Mouse (Mus musculus): ENCODE measurements around the gene Eno2. TPM values are rescaled to one million over a fixed set of nuclear protein-coding genes. Genes with fewer than 3 reads are reported as not detected.
A peak's percentile ranks its signal among the peaks of the same experiment; 100 is the strongest.

Gene Eno2
- polyA plus RNA-seq, 1 experiment: 5.8 TPM

DNA sequence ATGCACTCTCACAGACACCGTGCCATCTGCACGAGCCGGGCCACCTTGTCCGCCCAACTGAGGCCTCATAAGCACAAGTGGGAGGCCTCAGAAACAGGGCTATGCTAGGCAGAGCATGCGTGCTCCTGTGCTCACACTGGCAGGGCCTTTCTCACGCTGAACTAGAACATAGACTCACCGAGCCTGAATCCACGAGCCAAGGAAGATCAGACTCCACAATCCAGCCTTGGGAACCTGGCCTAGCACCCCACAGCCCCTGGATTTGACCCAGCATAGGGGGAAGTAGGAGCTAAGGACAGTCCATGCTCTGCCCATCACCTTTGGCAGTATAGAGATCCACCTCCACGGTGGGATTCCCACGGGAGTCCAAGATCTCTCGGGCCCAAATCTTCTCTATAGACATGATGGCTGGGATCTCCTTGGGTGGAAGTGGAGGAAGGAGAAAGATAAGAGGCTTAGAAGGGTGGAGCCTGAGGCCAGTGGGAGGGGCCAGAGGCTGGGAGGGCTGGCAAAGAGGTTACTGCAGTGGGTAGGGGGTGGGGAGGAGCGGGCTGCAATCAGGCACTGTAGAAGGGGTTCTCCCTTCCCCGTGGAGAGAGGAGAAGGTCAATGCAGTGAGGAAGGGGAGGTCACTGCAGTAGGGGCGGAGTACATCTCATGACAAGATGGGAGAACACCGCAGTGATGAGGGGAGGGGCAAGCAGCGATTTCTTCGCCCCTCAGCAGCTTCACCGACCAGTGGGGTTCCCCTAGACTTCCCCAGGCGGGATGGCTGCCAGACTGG is 1.4 kb downstream of the Eno2 start:
- H3K4me1 ChIP-seq: peaks cover 35% of the 10 kb centered on the region
- H3K27me3 ChIP-seq (replicated peaks): peaks cover 67% of the 10 kb centered on the region
- H3K9me3 ChIP-seq: no peaks in the 10 kb centered on the region
- H3K4me3 ChIP-seq (replicated peaks): peak overlapping the region; percentile 93
- peaks cover 25% of the 10 kb centered on the region for H3K36me3 ChIP-seq (replicated peaks; ENCODE audit: low read length)
- TF ChIP-seq GATA1 (IDR thresholded peaks at IDR 0.05; ENCODE audit: borderline replicate concordance, low read length): no peak
- TF ChIP-seq FLI1 (IDR thresholded peaks at IDR 0.05; ENCODE audit: low read length): no peak

DNA sequence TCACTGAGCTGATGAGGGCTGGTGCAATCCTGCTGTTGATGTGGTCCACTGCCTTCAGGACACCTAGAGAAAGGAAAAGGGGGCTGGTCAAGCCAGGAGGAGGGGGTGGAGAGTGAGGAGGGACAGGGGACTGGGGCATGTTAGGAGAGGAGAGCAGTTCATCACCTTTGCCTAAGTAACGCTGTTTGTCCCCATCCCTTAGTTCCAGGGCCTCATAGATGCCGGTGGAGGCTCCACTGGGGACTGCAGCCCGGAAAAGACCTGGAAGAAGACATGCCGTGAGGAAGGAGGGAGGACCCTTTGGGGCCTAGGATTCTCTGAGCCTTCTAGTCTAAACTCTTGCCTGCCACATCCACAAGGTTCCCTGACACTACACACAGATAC is 1.9 kb downstream of the Eno2 start:
- Histone ChIP-seq H3K27me3 (replicated peaks) (peaks cover 70% of the 10 kb centered on the region), H3K4me1 (peaks cover 38% of the 10 kb centered on the region)

GRCm38 (mm10) chr6:124765951-124766350 is 3.5 kb downstream of the Eno2 start:
- no peak for TF ChIP-seq GATA1 (IDR thresholded peaks at IDR 0.05; ENCODE audit: borderline replicate concordance, low read length)
- no peak for TF ChIP-seq FLI1 (IDR thresholded peaks at IDR 0.05; ENCODE audit: low read length)
- Histone ChIP-seq H3K4me3 (replicated peaks) (no peak overlapping the region), H3K36me3 (replicated peaks; ENCODE audit: low read length) (peaks cover 40% of the 10 kb centered on the region), H3K4me1 (peaks cover 38% of the 10 kb centered on the region), H3K27me3 (replicated peaks) (peaks cover 73% of the 10 kb centered on the region), H3K9me3 (no peaks in the 10 kb centered on the region)

More for the DNA sequence above, 1.9 kb downstream of the Eno2 start:
- peaks cover 31% of the 10 kb centered on the region for H3K36me3 ChIP-seq (replicated peaks; ENCODE audit: low read length)
- TF ChIP-seq FLI1 (IDR thresholded peaks at IDR 0.05; ENCODE audit: low read length) (no peak), GATA1 (IDR thresholded peaks at IDR 0.05; ENCODE audit: borderline replicate concordance, low read length) (no peak)
- H3K4me3 ChIP-seq (replicated peaks): peak overlapping the region; percentile 93
- H3K9me3 ChIP-seq: no peaks in the 10 kb centered on the region

- TF ChIP-seq FLI1 (IDR thresholded peaks at IDR 0.05; ENCODE audit: low read length): no peak
- TF ChIP-seq GATA1 (IDR thresholded peaks at IDR 0.05; ENCODE audit: borderline replicate concordance, low read length): no peak
- H3K27me3 ChIP-seq (replicated peaks): peaks cover 47% of the 10 kb centered on the region
- H3K36me3 ChIP-seq (replicated peaks; ENCODE audit: low read length): peaks cover 27% of the 10 kb centered on the region
- H3K4me1 ChIP-seq: peaks cover 48% of the 10 kb centered on the region
- peak overlapping the region; percentile 78 for H3K4me3 ChIP-seq (replicated peaks)
- no peaks in the 10 kb centered on the region for H3K9me3 ChIP-seq
These were observed 10.2 kb downstream of the Eno2 start for GRCm38 (mm10) chr6:124759259-124759658.

DNA sequence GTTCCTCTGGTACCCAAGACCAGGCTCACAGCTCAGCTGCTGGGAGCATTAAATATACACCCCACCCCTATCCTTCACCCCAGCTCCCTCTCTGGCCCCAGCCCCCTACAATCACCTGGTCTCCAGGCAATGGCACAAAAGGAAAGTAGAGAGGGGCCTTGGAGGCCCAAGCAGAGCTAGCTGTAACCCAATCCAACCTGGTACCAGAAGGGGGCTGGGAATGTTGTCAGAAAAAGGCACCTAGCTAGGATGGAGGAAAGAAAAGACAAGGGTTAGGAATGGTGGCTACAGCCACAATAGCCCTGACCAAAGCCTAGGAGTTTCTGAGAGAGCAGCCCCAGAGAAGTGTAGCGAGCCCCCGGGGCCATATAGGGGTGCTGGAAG is 10.6 kb downstream of the Eno2 start:
- peaks cover 25% of the 10 kb centered on the region for H3K36me3 ChIP-seq (replicated peaks; ENCODE audit: low read length)
- H3K4me1 ChIP-seq: peaks cover 49% of the 10 kb centered on the region
- peaks cover 45% of the 10 kb centered on the region for H3K27me3 ChIP-seq (replicated peaks)
- H3K4me3 ChIP-seq (replicated peaks): peak overlapping the region; percentile 78
- H3K9me3 ChIP-seq: no peaks in the 10 kb centered on the region
- TF ChIP-seq GATA1 (IDR thresholded peaks at IDR 0.05; ENCODE audit: borderline replicate concordance, low read length) (no peak), FLI1 (IDR thresholded peaks at IDR 0.05; ENCODE audit: low read length) (no peak)

DNA sequence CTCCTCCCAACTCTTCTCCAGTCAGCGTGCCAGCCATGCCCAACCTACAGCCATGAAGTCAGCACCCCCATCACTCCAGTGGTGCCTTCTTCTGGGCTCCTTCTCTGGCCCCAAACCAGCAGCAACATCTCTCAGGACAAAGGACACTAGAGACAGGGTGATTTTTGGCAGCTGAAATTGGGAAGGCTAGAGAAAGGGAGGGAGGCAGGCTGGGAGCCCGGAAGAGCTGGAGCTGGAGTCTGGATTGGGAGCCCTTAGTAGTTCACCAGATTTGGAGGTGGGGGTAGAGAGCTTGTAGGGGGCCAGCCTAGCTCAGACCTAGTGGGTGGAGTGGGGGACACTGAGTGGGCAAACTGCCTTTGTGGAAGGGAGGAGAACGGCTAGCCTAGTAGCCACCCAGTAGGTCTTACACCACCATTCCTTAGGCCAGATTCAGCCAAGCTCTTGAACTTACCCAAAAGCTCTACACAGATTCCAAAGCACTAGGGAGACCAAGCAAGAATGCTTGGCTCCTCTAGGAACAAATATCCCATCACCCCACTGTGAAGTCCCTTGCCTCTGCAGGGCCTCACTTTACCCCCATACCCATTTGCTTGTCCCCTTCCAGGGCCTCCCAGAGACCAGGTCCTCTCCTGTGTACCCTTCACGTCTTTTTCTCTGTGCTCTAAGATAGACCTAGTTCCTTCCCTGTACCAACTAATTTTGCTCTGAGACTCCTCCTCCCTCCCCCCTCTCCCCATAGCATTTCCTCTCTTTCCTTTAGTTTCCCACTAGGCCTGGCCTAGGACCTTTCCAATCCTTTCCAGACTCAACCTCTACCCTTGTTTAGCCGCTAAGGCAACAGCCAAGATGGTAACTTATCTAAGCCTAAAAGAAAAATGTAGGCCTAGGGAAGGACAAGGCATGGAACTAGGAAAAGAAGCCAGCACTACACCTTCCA is 11.3 kb downstream of the Eno2 start:
- Histone ChIP-seq H3K4me1 (peaks cover 49% of the 10 kb centered on the region), H3K9me3 (no peaks in the 10 kb centered on the region), H3K27me3 (replicated peaks) (peaks cover 38% of the 10 kb centered on the region), H3K4me3 (replicated peaks) (peak overlapping the region; percentile 97), H3K36me3 (replicated peaks; ENCODE audit: low read length) (peaks cover 19% of the 10 kb centered on the region)
- TF ChIP-seq GATA1 (IDR thresholded peaks at IDR 0.05; ENCODE audit: borderline replicate concordance, low read length): no peak
- no peak for TF ChIP-seq FLI1 (IDR thresholded peaks at IDR 0.05; ENCODE audit: low read length)

- Histone ChIP-seq H3K9me3 (no peaks in the 10 kb centered on the region), H3K36me3 (replicated peaks; ENCODE audit: low read length) (peaks cover 15% of the 10 kb centered on the region), H3K27me3 (replicated peaks) (peaks cover 32% of the 10 kb centered on the region), H3K4me3 (replicated peaks) (peak overlapping the region; percentile 97), H3K4me1 (peaks cover 49% of the 10 kb centered on the region)
- TF ChIP-seq FLI1 (IDR thresholded peaks at IDR 0.05; ENCODE audit: low read length): no peak
These were observed 12.1 kb downstream of the Eno2 start for GRCm38 (mm10) chr6:124757351-124757880.

- TF ChIP-seq FLI1 (IDR thresholded peaks at IDR 0.05; ENCODE audit: low read length) (no peak), GATA1 (IDR thresholded peaks at IDR 0.05; ENCODE audit: borderline replicate concordance, low read length) (no peak)
- H3K9me3 ChIP-seq: no peaks in the 10 kb centered on the region
- H3K36me3 ChIP-seq (replicated peaks; ENCODE audit: low read length): peaks cover 14% of the 10 kb centered on the region
- peaks cover 29% of the 10 kb centered on the region for H3K27me3 ChIP-seq (replicated peaks)
- H3K4me1 ChIP-seq: peaks cover 55% of the 10 kb centered on the region
- H3K4me3 ChIP-seq (replicated peaks): peak overlapping the region; percentile 97
These were observed 12.7 kb downstream of the Eno2 start for GRCm38 (mm10) chr6:124756652-124757350.

GRCm38 (mm10) chr6:124755831-124756595 is 13.5 kb downstream of the Eno2 start, which contains the start of the genes Gm45234 and Atn1:
Gene Gm45234, minus strand, starts transcription at chr6:124756021.
Gene Atn1, minus strand, starts transcription at chr6:124756524.
- H3K4me3 ChIP-seq (replicated peaks): peak within 1 kb of the TSS; percentile 97
- H3K9me3 ChIP-seq: no peaks in the 10 kb centered on the region
- no peak for TF ChIP-seq GATA1 (IDR thresholded peaks at IDR 0.05; ENCODE audit: borderline replicate concordance, low read length)
- no peak for TF ChIP-seq FLI1 (IDR thresholded peaks at IDR 0.05; ENCODE audit: low read length)
- peaks cover 55% of the 10 kb centered on the region for H3K4me1 ChIP-seq
- peaks cover 23% of the 10 kb centered on the region for H3K27me3 ChIP-seq (replicated peaks)
- peaks cover 7% of the 10 kb centered on the region for H3K36me3 ChIP-seq (replicated peaks; ENCODE audit: low read length)
